Mouse (Mus musculus): ENCODE measurements around the gene Mettl18. TPM values are rescaled to one million over a fixed set of nuclear protein-coding genes. Genes with fewer than 3 reads are reported as not detected.

Gene Mettl18
- polyA plus RNA-seq, 2 experiments = 2.3 to 4.4 TPM

- H3K4me3 ChIP-seq (ENCODE audit: insufficient read depth in 1 of 2, low read depth in 2 of 2, low read length in 2 of 2) = no peak overlapping the region
- H3K9me3 ChIP-seq (ENCODE audit: control insufficient read depth, low read length) = no peaks in the 10 kb centered on the region
- no peak overlapping the region for H3K27ac ChIP-seq
- H3K36me3 ChIP-seq (replicated peaks; ENCODE audit: control insufficient read depth, insufficient read depth, low read depth) = no peaks in the 10 kb centered on the region
- H3K9ac ChIP-seq (replicated peaks) = no peak overlapping the region
- TF ChIP-seq CTCF (IDR thresholded peaks at IDR 0.05; ENCODE audit: low read depth) (no peak), EP300 (IDR thresholded peaks at IDR 0.05; ENCODE audit: low read depth) (no peak)
- DNase-seq (ENCODE audit: low read depth in 3 of 3, low spot score in 3 of 3) (no peak), ATAC-seq (ENCODE audit: insufficient read depth) (no peak)
- H3K27me3 ChIP-seq (ENCODE audit: control insufficient read depth, insufficient read depth, low read length) = no peaks in the 10 kb centered on the region
- H3K4me2 ChIP-seq (ENCODE audit: low read depth) = no peak overlapping the region
- H3K4me1 ChIP-seq (replicated peaks; ENCODE audit: control insufficient read depth in 2 of 2, insufficient read depth in 2 of 2, low read length in 1 of 2) = no peaks in the 10 kb centered on the region
- 63% methylated on average over 10 of the region's 10 CpGs for WGBS (ENCODE audit: insufficient replicate concordance)
Measured at GRCm38 (mm10) chr1:164040385-164041135, 45.9 kb downstream of the Mettl18 start.

GRCm38 (mm10) chr1:164043549-164043948 lies 48.9 kb downstream of the Mettl18 start:
- H3K4me2 ChIP-seq (ENCODE audit: low read depth) = no peak overlapping the region
- 34% methylated on average over 3 of the region's 3 CpGs for WGBS (ENCODE audit: insufficient replicate concordance)
- H3K36me3 ChIP-seq (replicated peaks; ENCODE audit: control insufficient read depth, insufficient read depth, low read depth) = no peaks in the 10 kb centered on the region
- ATAC-seq (ENCODE audit: insufficient read depth) = no peak
- no peak for DNase-seq (ENCODE audit: low read depth in 3 of 3, low spot score in 3 of 3)
- H3K27ac ChIP-seq = no peak overlapping the region
- TF ChIP-seq CTCF (IDR thresholded peaks at IDR 0.05; ENCODE audit: low read depth) (no peak), EP300 (IDR thresholded peaks at IDR 0.05; ENCODE audit: low read depth) (no peak)
- H3K27me3 ChIP-seq (ENCODE audit: control insufficient read depth, insufficient read depth, low read length) = no peaks in the 10 kb centered on the region
- H3K4me1 ChIP-seq (replicated peaks; ENCODE audit: control insufficient read depth in 2 of 2, insufficient read depth in 2 of 2, low read length in 1 of 2) = no peaks in the 10 kb centered on the region
- H3K4me3 ChIP-seq (ENCODE audit: insufficient read depth in 1 of 2, low read depth in 2 of 2, low read length in 2 of 2) = no peak overlapping the region
- H3K9ac ChIP-seq (replicated peaks) = no peak overlapping the region
- H3K9me3 ChIP-seq (ENCODE audit: control insufficient read depth, low read length) = no peaks in the 10 kb centered on the region

Other genes starting within 250 kb of the Mettl18 start
- gene Kifap3, start 215.3 kb upstream of the Mettl18 start, polyA plus RNA-seq (2012; rRNA removed) = 0.75 and 1.3 TPM in 2 replicates
- 2.3 and 2.5 TPM in 2 replicates for gene Kifap3, start 215.3 kb upstream of the Mettl18 start, polyA plus RNA-seq (2014; fragmentation: Nextera tagmentation; extraction: Ambion mirVana)
- gene Scyl3, start 65.8 kb upstream of the Mettl18 start, polyA plus RNA-seq (2012; rRNA removed) = 5.4 and 7.2 TPM in 2 replicates
- gene Scyl3, start 65.8 kb upstream of the Mettl18 start, polyA plus RNA-seq (2014; fragmentation: Nextera tagmentation; extraction: Ambion mirVana) = 10.2 and 10.4 TPM in 2 replicates
- gene BC055324, start 93 bp upstream of the Mettl18 start, polyA plus RNA-seq (2012; rRNA removed) = 6.5 and 7.9 TPM in 2 replicates
- gene BC055324, start 93 bp upstream of the Mettl18 start, polyA plus RNA-seq (2014; fragmentation: Nextera tagmentation; extraction: Ambion mirVana) = 10.0 and 10.8 TPM in 2 replicates
- gene Sele, start 53.3 kb downstream of the Mettl18 start, polyA plus RNA-seq (2012; rRNA removed) = 0.02 and 0.04 TPM in 2 replicates
- not detected in 2 replicates for gene Sele, start 53.3 kb downstream of the Mettl18 start, polyA plus RNA-seq (2014; fragmentation: Nextera tagmentation; extraction: Ambion mirVana)
- 2.1 and 3.0 TPM in 2 replicates for gene Sell, start 67.1 kb downstream of the Mettl18 start, polyA plus RNA-seq (2012; rRNA removed)
- 4.4 and 8.0 TPM in 2 replicates for gene Sell, start 67.1 kb downstream of the Mettl18 start, polyA plus RNA-seq (2014; fragmentation: Nextera tagmentation; extraction: Ambion mirVana)
- gene Selp, start 120.4 kb downstream of the Mettl18 start, polyA plus RNA-seq (2012; rRNA removed) = 0.31 and 0.37 TPM in 2 replicates
- gene Selp, start 120.4 kb downstream of the Mettl18 start, polyA plus RNA-seq (2014; fragmentation: Nextera tagmentation; extraction: Ambion mirVana) = 0.54 and 0.75 TPM in 2 replicates
- gene F5, start 156.9 kb downstream of the Mettl18 start, polyA plus RNA-seq (2012; rRNA removed) = 6.7 and 8.3 TPM in 2 replicates
- 11.6 and 11.9 TPM in 2 replicates for gene F5, start 156.9 kb downstream of the Mettl18 start, polyA plus RNA-seq (2014; fragmentation: Nextera tagmentation; extraction: Ambion mirVana)